Mouse (Mus musculus): ENCODE results near the gene Arhgap42.

Gene Arhgap42

DNA sequence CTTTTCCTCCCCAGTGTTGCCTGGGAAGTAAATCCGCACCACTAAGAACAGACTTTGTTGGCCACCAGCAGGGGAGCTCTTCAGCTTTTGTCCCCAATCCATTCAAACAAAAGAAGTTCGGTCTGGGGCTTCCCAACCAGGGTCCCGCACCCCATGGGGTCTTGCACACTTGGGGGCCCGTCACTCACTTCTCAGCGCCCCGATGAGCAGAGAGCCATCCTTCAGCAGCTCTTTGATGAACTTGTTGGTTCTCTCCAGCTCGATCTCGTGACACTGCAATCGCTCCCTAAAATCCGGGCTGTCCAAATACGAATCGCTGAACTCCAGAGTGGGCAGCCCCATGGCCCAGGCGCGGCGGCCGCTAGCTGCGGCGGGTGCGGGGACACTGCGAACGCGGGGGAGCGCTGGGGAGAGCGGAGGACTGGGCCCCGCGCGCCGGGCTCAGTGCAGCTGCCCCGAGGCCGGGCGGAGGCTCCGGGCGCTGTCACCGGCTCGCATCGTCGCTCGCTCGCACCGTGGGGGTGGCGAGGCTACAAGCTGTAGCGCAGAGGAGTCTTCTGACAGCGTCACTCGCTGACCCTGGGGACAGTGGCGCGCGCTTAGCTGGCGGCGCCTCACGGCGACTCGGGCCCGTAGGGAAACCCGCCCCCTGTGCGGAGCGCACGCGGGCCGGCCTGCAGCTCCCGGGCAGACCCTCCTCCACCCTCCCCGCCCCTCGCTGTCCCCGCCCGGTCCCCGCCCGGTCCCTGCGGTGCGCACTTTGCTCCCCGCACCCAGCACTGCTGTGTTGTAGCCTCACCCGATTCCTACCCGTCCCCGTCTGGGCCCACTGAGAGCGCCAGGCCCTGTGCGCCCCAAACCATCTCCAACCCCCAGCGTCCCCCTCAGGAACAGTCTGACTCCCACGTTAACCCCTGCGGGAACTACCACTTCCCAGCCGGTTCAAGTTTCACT is at the start of gene Arhgap42:
TSS of gene Arhgap42 (minus strand) at position 664 of the 954 bp plus-strand sequence.
- DNase-seq (ENCODE audit: low read depth): no peak

DNA sequence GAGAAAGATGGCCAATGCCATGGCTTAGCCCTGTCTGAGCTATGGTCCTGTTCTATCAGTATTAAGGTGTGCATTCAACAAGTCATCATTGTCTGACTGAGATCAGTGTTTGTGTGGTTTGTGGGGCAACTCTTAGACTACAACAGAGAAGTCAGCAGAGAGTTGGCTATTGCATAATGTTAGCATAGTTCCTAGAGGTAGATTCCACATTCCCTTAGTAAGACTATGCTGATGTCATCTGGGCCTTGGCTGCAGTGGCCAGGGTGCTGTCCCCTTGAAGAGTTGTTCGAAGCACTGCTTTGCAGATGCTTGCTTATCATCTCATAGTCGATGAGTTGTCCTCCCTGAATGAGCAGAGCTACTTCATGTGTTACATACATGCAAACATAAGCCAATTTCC is 49.2 kb upstream of the Arhgap42 start:
- DNase-seq (ENCODE audit: low read depth): no peak

DNA sequence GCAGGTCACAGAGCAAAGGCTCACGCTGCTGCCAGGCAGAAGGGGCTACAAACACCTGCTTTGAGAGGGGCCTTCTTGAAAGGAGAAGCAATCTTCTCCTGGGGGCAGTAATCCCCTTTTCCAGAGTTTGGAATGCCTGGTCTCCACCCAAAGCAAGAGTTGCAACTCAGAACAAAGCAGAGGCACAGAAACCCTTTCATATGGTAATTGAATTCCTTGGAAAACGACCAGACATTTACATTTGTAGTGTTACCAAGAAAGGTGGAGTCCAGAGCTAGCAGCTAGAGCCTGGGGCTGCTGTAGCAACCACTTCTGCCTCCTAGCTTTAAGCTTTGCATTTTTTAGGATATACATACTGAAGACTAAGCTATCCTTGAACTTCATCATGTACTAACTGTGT is 30.4 kb upstream of the Arhgap42 start:
- DNase-seq (ENCODE audit: low read depth): no peak

DNA sequence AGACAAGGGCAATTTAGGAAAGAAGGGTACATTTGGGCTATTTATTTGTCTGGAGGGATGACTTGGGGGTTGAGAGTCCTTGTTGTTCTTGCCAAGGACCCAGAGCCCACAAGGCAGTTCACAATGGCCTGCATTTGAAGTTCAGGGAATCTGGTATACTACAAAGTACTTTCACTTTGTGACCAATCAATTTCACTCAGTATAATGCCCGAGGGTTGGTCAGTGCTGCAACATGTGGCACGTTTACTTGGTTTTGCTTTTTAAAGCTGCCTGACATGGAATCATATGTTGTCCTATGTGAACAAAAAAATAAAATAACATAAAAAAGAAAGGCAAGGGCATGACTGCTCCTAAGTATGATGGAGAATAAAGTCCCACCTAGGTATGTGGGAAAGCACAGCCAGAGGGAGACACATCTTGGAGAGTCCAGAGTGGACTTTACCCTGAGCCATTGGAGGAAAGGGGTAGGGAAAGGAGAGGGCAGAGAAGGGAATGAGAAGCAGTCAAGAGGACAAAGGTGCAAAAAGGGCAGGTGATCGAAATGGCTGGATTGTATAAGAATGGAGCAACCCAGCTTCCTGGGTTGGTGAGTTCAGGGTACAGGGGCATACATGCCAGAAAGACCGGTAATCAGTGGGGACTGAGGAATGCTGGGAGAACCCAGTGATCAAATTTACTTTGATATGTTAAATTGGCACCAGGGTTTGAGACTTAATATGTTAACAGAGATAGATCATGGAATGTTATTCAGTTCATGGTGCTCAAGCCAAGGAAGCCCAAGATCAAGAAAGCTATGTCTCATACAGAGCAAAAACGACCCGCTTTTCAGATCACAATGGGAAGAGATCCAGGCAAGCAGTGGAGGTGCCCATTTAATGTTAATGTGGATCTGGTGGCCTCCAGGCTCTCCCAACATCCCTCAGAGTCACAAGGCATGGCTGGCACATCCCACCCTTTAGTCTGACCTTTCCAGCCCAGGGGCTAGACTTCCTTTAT is 29.0 kb upstream of the Arhgap42 start:
- DNase-seq (ENCODE audit: low read depth): no peak

DNA sequence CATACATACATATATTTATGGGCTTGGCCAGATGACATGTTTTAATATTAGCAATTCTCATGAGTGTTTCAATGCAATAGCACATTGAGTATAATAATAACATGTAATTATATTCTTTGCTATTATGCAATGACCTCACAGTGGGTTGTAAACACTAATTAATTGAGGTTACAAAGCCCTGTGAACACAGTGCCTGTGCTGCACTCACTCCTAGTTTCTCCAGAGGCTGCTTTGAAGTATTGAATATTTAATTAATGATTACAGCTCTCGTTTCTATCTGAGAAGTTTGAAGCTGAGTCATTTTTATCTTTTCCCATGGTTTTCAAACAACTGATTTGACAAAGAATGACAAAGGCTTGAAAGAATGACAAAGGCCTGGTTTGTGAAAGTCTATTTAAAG is 24.6 kb upstream of the Arhgap42 start:
- no peak for DNase-seq (ENCODE audit: low read depth)

DNA sequence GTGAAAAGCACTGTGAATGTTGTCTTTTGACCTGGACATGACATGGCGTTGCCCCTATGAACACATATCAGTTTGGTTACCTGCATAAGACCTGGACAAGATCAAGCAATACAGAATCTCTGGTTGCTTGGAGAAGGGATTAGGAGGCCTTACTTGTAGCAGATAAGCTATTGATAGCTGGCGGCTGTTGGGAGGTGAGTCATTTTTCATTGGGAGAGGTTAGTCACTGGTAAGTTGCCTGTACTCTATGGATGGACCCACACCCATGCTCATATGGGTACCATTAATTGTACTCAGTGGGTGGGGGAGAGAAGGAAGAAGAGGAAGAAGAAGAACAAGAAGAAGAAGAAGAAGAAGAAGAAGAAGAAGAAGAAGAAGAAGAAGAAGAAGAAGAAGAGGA is 23.6 kb upstream of the Arhgap42 start:
- DNase-seq (ENCODE audit: low read depth): no peak

DNA sequence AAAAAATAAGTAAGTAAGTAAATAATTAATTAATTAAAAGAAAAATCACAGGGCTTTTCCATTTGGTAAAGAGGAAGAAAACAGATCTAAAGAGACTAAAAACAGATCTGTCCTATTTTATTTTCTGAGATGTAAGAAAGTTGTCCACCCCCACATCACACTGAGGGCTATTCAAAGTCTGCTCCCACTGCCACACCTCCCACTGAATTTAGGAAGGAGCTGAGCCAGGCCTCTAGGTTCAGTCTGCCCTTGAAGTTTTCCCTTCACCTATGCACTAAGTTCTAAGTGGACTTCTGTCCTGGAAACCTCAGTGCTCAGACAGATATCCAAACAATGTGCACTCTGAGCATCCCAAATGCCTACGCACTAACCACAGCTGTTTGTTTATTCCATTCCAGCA is 15.9 kb upstream of the Arhgap42 start:
- no peak for DNase-seq (ENCODE audit: low read depth)

DNA sequence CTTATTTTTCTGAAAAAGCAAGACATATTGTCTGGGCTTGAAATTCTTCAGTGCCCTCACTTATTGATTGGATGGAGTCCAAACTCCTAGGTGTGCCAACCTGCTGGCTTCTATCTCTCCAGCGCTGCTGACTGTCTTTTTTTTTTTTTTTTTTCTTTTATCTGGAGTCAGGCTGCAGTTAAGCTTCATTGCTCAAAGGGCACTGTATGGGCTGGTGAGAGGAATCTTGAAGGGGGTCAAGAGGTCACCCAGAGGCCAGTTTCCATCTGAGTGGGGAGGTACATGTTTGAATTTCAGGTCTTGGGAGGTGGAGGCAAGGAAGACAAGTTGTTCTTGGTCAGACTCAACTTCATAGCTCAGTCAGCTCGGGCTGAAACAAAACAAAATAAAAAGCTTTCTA is 9.6 kb upstream of the Arhgap42 start:
- DNase-seq (ENCODE audit: low read depth): no peak

DNA sequence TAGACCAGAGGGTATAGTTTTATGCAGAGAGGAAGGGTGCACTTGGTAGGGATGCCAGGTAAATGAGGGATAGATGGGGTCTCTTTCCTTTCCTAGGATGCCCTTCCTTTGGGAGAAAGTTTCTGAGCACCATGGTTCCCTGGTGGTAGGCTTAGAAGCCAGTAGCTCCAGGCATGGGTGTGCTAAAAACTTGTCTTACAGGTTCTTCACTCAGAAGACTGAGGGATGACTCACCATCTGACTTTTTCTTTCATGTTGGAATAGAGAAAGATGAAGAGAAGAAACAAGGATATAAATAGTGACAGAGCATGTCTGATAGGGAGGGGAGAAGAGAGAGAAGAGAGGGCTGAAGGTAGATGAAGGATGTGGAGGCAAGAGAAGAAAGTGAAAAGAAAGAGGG is 7.1 kb upstream of the Arhgap42 start:
- DNase-seq (ENCODE audit: low read depth): no peak

DNA sequence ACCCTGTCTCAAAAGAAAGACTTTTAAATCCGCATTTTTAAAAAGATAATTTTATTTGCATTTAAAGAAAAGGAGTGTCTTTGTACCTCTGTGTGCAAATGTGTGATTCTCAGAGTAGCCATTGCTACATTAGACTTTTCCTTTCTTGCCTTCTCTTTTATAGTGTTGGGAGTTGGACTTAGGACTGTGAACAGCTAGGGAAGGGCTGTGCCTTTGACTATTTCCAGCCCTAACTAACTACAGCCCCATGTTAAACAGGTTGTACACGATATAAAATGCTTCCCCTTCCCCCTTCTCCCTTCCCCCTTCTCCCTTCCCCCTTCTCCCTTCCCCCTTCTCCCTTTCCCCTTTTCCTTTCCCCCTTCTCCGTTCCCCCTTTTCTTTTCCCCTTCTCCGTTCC is 4.9 kb upstream of the Arhgap42 start:
- no peak for DNase-seq (ENCODE audit: low read depth)

DNA sequence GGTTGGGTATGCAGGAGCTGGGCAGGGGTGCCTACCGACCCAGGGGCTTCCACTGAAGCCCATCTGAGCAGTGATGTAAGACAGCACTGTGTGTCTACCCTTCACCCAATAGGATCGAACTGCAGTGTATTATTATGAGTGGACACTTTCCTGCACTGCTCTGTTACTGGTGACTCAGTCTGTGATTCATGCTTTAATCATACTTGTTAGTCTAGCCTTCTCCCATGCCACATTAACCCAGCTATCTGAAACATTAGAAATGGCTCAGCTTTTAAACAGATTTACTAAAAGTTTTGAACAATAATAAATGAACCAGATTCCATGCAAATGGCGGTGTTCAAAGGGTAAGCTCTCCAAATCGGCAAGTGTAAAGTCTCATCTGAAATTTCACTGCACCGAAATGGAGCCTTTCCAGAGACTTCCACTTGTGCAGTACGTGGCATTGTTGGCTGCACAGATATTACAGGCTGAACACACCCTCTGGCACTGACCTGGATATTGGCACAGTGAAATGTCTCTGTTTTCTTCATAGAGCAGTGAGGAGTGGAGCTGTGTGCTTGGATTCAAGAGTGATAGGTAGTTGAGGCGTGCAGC is 2.4 kb upstream of the Arhgap42 start:
- DNase-seq (ENCODE audit: low read depth): no peak

DNA sequence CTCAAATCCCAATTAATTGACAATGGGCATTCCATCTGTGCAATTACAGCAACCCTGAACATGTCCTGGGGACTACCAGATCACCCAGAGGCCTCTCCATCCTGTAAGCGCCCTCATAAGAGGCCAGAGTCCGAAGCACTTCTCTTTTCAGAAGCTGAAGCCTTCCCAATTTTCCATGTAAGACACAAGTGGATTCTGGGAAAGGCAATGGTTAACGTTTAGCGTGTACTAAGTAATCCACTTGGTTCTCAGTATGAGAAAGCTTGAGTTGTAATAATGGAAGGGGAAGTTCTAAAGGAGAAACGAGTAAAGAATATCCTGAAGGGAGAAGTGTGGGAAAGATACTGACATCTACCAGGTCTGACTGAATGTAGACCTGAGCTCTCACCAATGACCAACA is 1.4 kb downstream of the Arhgap42 start:
- no peak for DNase-seq (ENCODE audit: low read depth)

DNA sequence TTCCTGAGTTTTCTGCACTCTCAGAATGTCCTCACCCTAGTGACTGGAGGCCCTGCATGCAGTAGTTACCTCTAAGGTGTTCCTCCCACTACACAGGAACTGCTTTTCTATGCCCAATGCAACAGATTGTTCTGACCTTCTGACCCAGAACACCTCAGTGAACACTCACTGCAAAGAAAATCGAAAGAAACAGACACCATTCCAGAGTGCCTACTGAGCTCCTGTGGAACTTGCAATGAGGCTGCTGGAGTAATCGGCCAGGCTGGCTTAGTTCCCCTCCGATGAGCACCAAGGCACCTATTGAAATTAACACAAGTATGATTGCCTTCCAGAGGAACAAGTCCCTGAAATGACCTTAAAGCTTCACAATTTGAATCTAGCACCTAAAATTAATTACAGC is 9.2 kb downstream of the Arhgap42 start:
- no peak for DNase-seq (ENCODE audit: low read depth)

DNA sequence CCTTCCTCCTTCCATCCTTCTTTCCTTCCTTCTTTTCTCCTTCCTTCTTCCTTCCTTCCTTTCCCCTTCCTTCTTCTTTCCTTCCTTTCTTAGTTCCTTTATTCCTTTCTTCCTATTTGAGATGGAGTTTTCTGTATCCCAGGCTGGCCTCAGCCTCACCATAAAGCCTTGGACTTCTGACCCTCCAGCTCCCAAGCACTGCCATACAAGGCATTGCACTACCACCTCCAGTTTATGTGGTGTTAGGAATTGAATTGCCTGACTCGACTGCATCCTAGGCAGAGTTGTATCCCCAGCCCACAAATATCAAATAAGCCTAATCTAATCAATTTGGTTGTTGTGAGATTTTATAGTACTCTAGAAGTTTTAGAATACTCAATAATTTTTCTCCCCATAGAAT is 14.1 kb downstream of the Arhgap42 start:
- no peak for DNase-seq (ENCODE audit: low read depth)

DNA sequence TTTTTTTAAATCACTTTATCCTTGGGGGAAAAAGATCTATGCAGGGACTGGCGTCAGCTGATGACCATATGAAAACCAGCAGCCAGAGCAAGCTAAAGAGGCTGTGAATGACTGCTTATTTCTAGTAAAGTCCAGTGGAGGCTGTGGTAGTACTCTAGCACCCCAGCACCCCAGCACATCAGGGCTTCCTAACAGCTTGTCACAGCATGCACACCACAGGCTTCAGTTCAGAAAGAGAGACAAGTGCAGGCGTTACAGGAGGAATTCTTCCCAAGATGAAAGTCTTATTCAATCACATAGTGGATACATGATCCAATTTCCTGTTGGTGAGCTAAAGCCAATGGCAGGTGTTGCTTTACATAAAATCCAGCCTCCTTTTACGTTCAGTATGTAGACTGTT is 15.5 kb downstream of the Arhgap42 start:
- DNase-seq (ENCODE audit: low read depth): no peak

DNA sequence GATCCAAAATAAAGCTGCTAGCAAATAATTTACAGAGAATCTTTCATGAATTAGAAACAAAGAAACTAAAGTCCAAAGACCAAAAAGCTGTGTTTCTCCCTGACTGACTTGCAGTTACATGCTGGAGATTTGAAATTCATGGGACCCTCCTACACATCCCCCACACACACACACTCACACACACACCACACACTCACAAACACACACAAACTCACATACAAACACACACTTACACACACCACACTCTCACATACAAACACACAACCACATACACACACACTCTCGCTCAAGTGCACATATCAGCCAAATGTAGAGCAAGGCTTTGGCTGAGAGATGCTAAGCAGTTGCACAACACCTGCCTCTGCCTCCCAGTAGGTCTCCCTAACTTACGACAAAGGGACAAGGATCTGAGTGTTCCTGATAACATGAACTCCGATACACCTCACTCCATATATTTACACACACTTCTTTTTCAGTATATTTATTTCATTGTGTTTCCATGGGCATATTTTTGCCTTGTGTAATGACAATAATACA is 16.9 kb downstream of the Arhgap42 start:
- DNase-seq (ENCODE audit: low read depth): no peak

DNA sequence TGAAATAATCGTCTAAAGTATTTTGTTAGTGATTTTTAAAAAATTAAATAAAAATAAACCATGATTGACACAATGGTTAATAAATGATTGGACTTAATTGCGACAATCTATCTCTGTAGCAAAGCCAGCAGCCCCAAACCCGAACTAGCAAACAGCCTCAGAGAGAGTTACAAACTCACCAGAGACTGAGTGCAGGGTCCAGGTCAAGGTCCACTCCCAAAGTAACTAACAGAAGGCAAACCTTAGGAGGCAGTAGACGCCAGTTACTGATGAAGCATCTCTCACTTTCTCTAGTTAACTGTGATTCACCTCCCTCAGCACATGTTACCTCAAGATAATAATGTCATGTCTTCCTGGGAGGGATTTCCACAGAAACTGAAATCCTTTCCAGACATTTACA is 17.7 kb downstream of the Arhgap42 start:
- DNase-seq (ENCODE audit: low read depth): no peak

DNA sequence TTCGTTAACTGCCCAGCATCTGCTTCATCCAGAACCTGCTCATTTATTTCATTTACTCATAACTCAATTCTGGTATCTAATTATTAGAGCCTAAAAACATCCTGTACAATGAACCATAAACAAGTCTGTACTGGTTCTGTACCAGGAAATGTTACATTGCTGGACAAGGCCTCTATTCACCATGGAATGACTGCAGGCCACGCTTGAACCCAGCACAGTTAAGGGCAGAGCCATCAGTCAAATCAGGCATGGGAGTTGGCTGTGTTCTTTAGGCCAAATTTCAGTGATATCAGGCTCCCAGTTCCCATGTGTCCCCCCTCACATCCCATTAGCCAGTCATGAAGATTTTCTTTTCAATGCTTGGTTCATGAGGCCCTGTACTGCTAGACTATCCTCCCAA is 20.6 kb downstream of the Arhgap42 start:
- DNase-seq (ENCODE audit: low read depth): no peak

DNA sequence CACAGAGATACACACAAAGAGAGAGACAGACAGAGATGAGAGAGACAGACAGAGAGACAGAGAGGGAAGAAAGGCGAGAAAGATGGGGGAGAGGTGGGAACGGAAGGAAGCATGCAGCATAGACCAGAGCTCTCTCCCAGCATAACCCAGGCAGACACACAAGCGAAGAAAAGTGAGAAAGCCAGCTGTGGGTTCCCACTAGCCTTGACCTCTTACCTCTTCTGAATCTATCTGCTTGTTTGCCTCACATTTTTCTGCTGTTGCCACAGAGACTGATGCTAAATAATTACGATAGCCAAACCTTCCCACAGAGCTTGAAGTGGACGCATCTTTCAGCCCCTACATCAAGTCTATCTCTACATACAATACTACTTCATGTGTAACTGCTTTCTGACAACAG is 24.1 kb downstream of the Arhgap42 start:
- DNase-seq (ENCODE audit: low read depth): no peak

DNA sequence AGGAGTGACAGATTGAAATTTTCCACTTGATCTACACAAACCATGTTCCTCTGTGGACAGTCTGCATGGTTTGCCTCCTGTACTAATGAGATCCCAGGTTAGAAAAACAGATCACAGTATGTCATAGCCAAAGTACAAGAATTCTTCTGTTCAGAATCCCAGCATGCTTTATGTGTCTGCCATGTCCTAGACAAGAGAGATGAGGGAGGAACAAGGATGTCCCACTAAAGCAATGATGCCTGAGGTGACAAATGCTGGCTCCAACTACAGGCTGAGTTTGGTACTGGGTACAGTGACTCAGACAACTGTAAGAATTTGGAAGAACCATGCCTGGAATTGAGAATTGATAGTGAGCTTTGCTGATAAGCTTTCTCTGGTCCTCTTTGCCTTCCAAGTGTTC is 24.6 kb downstream of the Arhgap42 start:
- DNase-seq (ENCODE audit: low read depth): no peak

DNA sequence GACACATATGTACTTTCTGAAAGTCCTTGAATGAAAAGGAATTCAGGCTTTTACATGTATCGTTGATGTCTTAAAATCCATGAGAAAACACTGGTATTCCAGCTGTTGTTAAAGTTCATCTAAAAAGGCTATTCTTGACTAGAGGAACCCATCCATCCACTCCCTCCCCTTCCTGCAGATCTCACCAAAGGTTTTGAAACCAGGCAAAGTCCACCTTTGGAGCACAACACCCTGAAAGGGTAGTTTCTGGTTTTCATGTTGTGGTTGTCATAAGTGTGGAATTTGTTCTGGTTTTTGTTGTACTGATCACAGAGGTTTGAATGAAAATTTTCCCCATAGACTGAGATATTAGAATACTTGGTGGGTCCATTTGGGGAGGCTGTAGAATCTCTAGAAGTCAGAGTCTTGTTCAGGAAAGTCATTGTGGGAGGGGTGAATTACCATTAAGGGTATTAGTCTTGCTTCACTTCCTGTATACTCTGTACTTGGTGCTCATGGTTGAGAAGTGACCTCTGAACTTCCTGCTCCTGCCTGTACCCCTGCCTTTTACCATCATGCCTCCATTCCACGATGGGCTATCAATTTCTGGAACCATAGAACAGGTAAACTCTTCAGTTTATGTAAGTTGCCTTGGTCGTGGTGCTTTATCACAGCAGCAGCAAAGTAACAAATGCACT is 27.4 kb downstream of the Arhgap42 start:
- no peak for DNase-seq (ENCODE audit: low read depth)

DNA sequence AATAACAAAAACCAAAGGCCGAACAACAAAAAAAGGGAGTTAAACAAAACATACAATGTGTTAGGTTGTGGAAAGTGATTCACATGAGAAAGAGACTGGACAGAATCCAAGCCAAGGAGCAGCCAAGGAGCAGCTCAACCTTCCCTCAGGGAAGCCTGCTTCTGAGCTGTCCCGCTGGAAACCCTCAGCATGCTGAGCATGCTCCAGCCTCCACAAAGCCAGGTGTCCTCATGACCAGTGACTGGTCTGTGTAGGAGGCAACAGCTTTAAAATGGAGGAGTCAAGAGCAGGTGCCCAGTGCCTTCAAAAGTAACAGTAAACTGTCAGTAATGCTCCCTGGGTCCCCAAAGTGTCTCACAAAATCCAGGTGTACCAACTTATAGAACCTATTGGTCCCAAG is 28.4 kb downstream of the Arhgap42 start:
- DNase-seq (ENCODE audit: low read depth): no peak

Data from 416B (cell line).